Mouse (Mus musculus): ENCODE measurements around the gene Padi6. TPM values are rescaled to one million over a fixed set of nuclear protein-coding genes. Genes with fewer than 3 reads are reported as not detected.

The Padi6 gene
- polyA plus RNA-seq (2014; fragmentation: Nextera tagmentation; extraction: Ambion mirVana): 0.15 TPM in 1 of 2 replicates, not detected in the other

DNA sequence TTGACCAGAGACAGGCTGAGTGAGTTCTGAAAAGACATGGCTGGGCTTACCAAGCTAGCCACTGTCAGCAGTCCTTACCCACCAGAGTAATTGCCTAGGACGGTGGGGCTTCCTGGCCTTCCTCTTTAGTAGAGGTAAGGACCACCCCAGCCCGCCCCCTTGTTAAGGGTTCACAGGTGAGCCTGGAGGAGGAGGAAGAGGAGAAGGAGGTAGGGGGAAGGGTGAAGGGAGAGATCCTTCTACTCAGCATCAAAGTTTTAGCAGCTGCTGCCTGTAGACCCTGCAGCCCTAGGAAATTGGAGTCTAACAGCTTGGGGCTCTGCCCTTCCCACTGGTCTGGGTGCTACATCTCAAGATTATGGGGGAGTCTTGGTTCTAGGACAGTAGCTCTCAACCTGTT lies at the start of gene Padi6:
Padi6 (minus strand) TSS at position 101 of the 400 bp plus-strand sequence.
- DNase-seq (ENCODE audit: low spot score, missing footprints): no peak
- Histone ChIP-seq H3K9me3 (ENCODE audit: control insufficient read depth, low read length) (no peaks in the 10 kb centered on the region), H3K27ac (ENCODE audit: low read depth, low read length) (no peak within 1 kb of the TSS), H3K4me3 (ENCODE audit: low read depth, low read length) (no peak within 1 kb of the TSS), H3K9ac (ENCODE audit: low read length) (no peak within 1 kb of the TSS; the same call in 1 of the 2 replicates), H3K36me3 (ENCODE audit: control insufficient read depth, insufficient read depth, low read length) (no peaks in the 10 kb centered on the region), H3K4me2 (no peak within 1 kb of the TSS), H3K27me3 (ENCODE audit: control insufficient read depth, insufficient read depth, low read length) (no peaks in the 10 kb centered on the region), H3K4me1 (ENCODE audit: control insufficient read depth, insufficient read depth, low read length) (peaks cover 5% of the 10 kb centered on the region; the same call in 1 of the 2 replicates)
- WGBS: 81% methylated on average over 2 of the region's 2 CpGs
- no peak for ATAC-seq (ENCODE audit: low FRiP score)

GRCm38 (mm10) chr4:140791071-140791470 lies 48.6 kb upstream of the Padi6 start:
- 84% methylated on average over 16 of the region's 16 CpGs for WGBS

GRCm38 (mm10) chr4:140789983-140790382 lies 47.5 kb upstream of the Padi6 start:
- Histone ChIP-seq H3K36me3 (ENCODE audit: control insufficient read depth, insufficient read depth, low read length) (no peaks in the 10 kb centered on the region), H3K4me3 (ENCODE audit: low read depth, low read length) (no peak overlapping the region), H3K27me3 (ENCODE audit: control insufficient read depth, insufficient read depth, low read length) (no peaks in the 10 kb centered on the region), H3K9me3 (ENCODE audit: control insufficient read depth, low read length) (no peaks in the 10 kb centered on the region), H3K9ac (ENCODE audit: low read length) (no peak overlapping the region), H3K4me2 (no peak overlapping the region), H3K4me1 (ENCODE audit: control insufficient read depth, insufficient read depth, low read length) (no peaks in the 10 kb centered on the region), H3K27ac (ENCODE audit: low read depth, low read length) (no peak overlapping the region)
- 91% methylated on average over 4 of the region's 4 CpGs for WGBS
- no peak for ATAC-seq (ENCODE audit: low FRiP score)
- DNase-seq (ENCODE audit: low spot score, missing footprints): no peak

More at GRCm38 (mm10) chr4:140791071-140791470, 48.6 kb upstream of the Padi6 start:
- Histone ChIP-seq H3K4me3 (ENCODE audit: low read depth, low read length) (no peak overlapping the region), H3K36me3 (ENCODE audit: control insufficient read depth, insufficient read depth, low read length) (no peaks in the 10 kb centered on the region), H3K4me2 (no peak overlapping the region), H3K9ac (ENCODE audit: low read length) (no peak overlapping the region), H3K4me1 (ENCODE audit: control insufficient read depth, insufficient read depth, low read length) (no peaks in the 10 kb centered on the region), H3K9me3 (ENCODE audit: control insufficient read depth, low read length) (no peaks in the 10 kb centered on the region), H3K27me3 (ENCODE audit: control insufficient read depth, insufficient read depth, low read length) (no peaks in the 10 kb centered on the region), H3K27ac (ENCODE audit: low read depth, low read length) (no peak overlapping the region)
- no peak for ATAC-seq (ENCODE audit: low FRiP score)
- DNase-seq (ENCODE audit: low spot score, missing footprints): no peak

DNA sequence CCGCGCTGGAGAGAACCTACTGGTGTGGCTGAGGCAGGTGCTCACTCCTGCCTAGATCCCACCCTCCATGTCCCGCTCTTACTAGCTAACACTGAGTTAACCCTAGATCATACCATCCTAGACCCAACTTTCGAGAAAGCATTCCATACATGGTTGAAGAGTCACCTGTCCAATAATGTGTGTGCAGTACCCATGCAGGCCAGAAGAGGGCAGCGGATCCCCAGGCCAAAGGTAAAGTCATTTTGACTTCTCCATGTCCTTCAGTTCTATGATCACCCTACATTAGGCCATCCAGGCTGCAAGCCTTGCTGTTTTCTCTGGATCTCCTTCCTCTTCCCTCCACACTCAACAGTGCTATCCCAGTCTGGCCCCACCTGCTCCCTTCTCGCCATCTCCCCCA lies 46.5 kb upstream of the Padi6 start:
- no peaks in the 10 kb centered on the region for H3K4me1 ChIP-seq (ENCODE audit: control insufficient read depth, insufficient read depth, low read length)
- ATAC-seq (ENCODE audit: low FRiP score): peak; percentile 27; the same call in 1 of the 2 replicates
- no peak overlapping the region for H3K9ac ChIP-seq (ENCODE audit: low read length)
- no peaks in the 10 kb centered on the region for H3K27me3 ChIP-seq (ENCODE audit: control insufficient read depth, insufficient read depth, low read length)
- H3K36me3 ChIP-seq (ENCODE audit: control insufficient read depth, insufficient read depth, low read length): no peaks in the 10 kb centered on the region
- peak; percentile 91 for DNase-seq (ENCODE audit: low spot score, missing footprints)
- 46% methylated on average over 6 of the region's 6 CpGs for WGBS
- no peak overlapping the region for H3K27ac ChIP-seq (ENCODE audit: low read depth, low read length)
- no peak overlapping the region for H3K4me2 ChIP-seq
- H3K4me3 ChIP-seq (ENCODE audit: low read depth, low read length): no peak overlapping the region
- no peaks in the 10 kb centered on the region for H3K9me3 ChIP-seq (ENCODE audit: control insufficient read depth, low read length)

GRCm38 (mm10) chr4:140788264-140788663 lies 45.8 kb upstream of the Padi6 start:
- Histone ChIP-seq H3K4me3 (ENCODE audit: low read depth, low read length) (no peak overlapping the region), H3K36me3 (ENCODE audit: control insufficient read depth, insufficient read depth, low read length) (no peaks in the 10 kb centered on the region), H3K4me2 (no peak overlapping the region), H3K9ac (ENCODE audit: low read length) (no peak overlapping the region), H3K9me3 (ENCODE audit: control insufficient read depth, low read length) (no peaks in the 10 kb centered on the region), H3K27ac (ENCODE audit: low read depth, low read length) (no peak overlapping the region), H3K27me3 (ENCODE audit: control insufficient read depth, insufficient read depth, low read length) (no peaks in the 10 kb centered on the region), H3K4me1 (ENCODE audit: control insufficient read depth, insufficient read depth, low read length) (no peaks in the 10 kb centered on the region)
- ATAC-seq (ENCODE audit: low FRiP score): no peak
- 83% methylated on average over 6 of the region's 6 CpGs for WGBS
- DNase-seq (ENCODE audit: low spot score, missing footprints): peak; percentile 62

- Histone ChIP-seq H3K4me2 (no peak overlapping the region), H3K4me1 (ENCODE audit: control insufficient read depth, insufficient read depth, low read length) (no peaks in the 10 kb centered on the region), H3K27ac (ENCODE audit: low read depth, low read length) (no peak overlapping the region), H3K9ac (ENCODE audit: low read length) (no peak overlapping the region), H3K9me3 (ENCODE audit: control insufficient read depth, low read length) (no peaks in the 10 kb centered on the region), H3K36me3 (ENCODE audit: control insufficient read depth, insufficient read depth, low read length) (no peaks in the 10 kb centered on the region), H3K27me3 (ENCODE audit: control insufficient read depth, insufficient read depth, low read length) (no peaks in the 10 kb centered on the region), H3K4me3 (ENCODE audit: low read depth, low read length) (no peak overlapping the region)
- 70% methylated on average over 4 of the region's 4 CpGs for WGBS
- DNase-seq (ENCODE audit: low spot score, missing footprints) (no peak), ATAC-seq (ENCODE audit: low FRiP score) (no peak)
These were observed 45.0 kb upstream of the Padi6 start for GRCm38 (mm10) chr4:140787414-140787813.

- Histone ChIP-seq H3K9me3 (ENCODE audit: control insufficient read depth, low read length) (no peaks in the 10 kb centered on the region), H3K4me1 (ENCODE audit: control insufficient read depth, insufficient read depth, low read length) (no peaks in the 10 kb centered on the region), H3K27ac (ENCODE audit: low read depth, low read length) (no peak overlapping the region), H3K9ac (ENCODE audit: low read length) (no peak overlapping the region), H3K36me3 (ENCODE audit: control insufficient read depth, insufficient read depth, low read length) (no peaks in the 10 kb centered on the region), H3K4me3 (ENCODE audit: low read depth, low read length) (no peak overlapping the region), H3K27me3 (ENCODE audit: control insufficient read depth, insufficient read depth, low read length) (no peaks in the 10 kb centered on the region), H3K4me2 (no peak overlapping the region)
- ATAC-seq (ENCODE audit: low FRiP score) (no peak), DNase-seq (ENCODE audit: low spot score, missing footprints) (no peak)
- 84% methylated on average over 5 of the region's 5 CpGs for WGBS
These were observed 42.8 kb upstream of the Padi6 start for GRCm38 (mm10) chr4:140785217-140785616.

DNA sequence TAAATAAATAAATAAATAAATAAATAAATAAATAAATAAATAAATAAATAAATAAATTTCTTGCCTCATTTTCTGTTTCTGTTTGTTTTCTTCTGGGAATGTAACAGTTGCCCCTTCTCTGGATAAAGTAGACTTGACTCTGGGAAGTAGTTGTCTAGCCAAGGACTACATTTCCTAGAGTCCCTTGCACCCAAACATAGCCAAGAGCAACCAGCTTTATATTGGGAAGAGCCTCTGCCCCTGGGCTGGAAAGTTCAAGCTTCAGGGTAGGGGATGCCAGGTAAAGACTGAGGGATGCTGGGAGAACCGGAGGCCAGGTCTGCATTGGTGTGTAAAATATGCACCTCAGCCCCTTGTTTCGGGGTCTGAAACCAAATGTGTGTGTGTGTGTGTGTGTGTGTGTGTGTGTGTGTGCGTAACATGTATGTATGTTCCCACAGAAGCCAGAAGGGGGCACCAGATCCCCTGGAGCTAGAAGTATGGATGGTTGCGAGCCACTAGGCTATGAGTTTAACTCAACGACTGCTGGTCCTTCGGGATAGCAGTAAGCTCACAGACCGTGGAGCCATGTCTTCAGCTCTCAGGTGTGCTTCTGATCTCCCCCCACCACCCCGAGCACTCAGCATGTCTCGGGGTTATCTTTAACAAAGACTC lies 42.0 kb upstream of the Padi6 start:
- no peaks in the 10 kb centered on the region for H3K4me1 ChIP-seq (ENCODE audit: control insufficient read depth, insufficient read depth, low read length)
- DNase-seq (ENCODE audit: low spot score, missing footprints): peak; percentile 59
- H3K27ac ChIP-seq (ENCODE audit: low read depth, low read length): no peak overlapping the region
- no peaks in the 10 kb centered on the region for H3K27me3 ChIP-seq (ENCODE audit: control insufficient read depth, insufficient read depth, low read length)
- no peak overlapping the region for H3K4me2 ChIP-seq
- H3K9me3 ChIP-seq (ENCODE audit: control insufficient read depth, low read length): no peaks in the 10 kb centered on the region
- no peak overlapping the region for H3K4me3 ChIP-seq (ENCODE audit: low read depth, low read length)
- ATAC-seq (ENCODE audit: low FRiP score): no peak
- H3K36me3 ChIP-seq (ENCODE audit: control insufficient read depth, insufficient read depth, low read length): no peaks in the 10 kb centered on the region
- WGBS: 94% methylated on average over 9 of the region's 9 CpGs
- H3K9ac ChIP-seq (ENCODE audit: low read length): no peak overlapping the region

DNA sequence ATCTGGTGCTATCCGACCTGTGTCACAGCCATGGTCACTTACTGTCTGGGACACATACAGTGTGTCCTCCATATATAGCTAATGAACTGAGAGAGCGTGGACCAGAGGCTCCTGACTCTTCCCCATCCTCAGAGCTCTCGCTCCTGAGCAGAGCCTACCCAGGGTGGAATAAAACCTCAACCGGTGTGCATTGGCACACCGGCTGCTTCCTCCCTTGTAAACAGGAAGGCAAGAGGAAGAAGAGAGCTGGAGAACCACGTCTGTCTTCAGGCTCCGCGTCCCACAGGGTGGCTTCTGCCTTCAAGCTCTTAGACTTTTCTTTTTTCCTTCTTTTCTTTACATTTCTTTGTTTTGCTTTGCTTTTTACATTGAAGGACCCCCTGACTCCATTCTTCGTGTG lies 40.4 kb upstream of the Padi6 start:
- Histone ChIP-seq H3K9me3 (ENCODE audit: control insufficient read depth, low read length) (no peaks in the 10 kb centered on the region), H3K9ac (ENCODE audit: low read length) (no peak overlapping the region), H3K4me1 (ENCODE audit: control insufficient read depth, insufficient read depth, low read length) (no peaks in the 10 kb centered on the region), H3K27ac (ENCODE audit: low read depth, low read length) (no peak overlapping the region), H3K27me3 (ENCODE audit: control insufficient read depth, insufficient read depth, low read length) (no peaks in the 10 kb centered on the region), H3K36me3 (ENCODE audit: control insufficient read depth, insufficient read depth, low read length) (no peaks in the 10 kb centered on the region), H3K4me2 (no peak overlapping the region), H3K4me3 (ENCODE audit: low read depth, low read length) (no peak overlapping the region)
- 90% methylated on average over 9 of the region's 9 CpGs for WGBS
- ATAC-seq (ENCODE audit: low FRiP score) (no peak), DNase-seq (ENCODE audit: low spot score, missing footprints) (no peak)

Measured in midbrain, embryonic 11.5 days (tissue).